Mouse (Mus musculus): Measurements from ENCODE around the gene Cab39l.

The Cab39l gene

DNA sequence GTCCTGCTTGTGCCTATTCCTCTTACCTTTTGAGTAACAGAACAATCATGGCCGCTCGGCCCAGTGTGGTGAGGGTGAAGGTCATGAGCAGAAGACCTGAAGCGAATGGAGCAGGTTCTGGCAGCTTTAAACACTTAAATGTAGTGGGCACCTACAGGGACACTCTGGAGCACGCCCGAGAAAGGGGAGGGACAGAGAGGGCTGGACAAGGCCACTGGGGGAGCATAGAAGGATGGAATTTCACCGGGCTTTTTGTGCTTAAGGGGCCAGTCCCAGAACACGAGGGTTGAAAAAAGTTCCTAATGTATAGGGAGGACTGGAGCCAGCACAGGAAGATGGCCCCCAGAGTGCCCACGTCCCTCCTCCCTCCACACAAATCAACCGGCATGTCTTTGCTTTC, 193.2 kb downstream of the Cab39l start:
- no peak for DNase-seq

Data from cerebellum, postnatal 25 days (tissue).